Mouse (Mus musculus) forebrain, embryonic 14.5 days (tissue): Measurements from ENCODE around the gene Tmem232. TPM values are rescaled to one million over a fixed set of nuclear protein-coding genes. Genes with fewer than 3 reads are reported as not detected.

Source experiments
- ATAC-seq: fragments of 200-750 bp; cut with Nextera tagmentation; 2 replicates; pipeline ENCODE4 v1.8.0; 2017; ENCODE audit warnings: mild to moderate bottlenecking, moderate library complexity
- DNase-seq: peaks from one replicate; pipeline ENCODE4 v3.0.0-alpha.2; 2015; ENCODE audit warnings: low spot score
- H3K27ac ChIP-seq: fragments of 300-500 bp; sonication (generic); 2 replicates; pipeline ENCODE4 v1.5.1; 2014; ENCODE audit warnings: low read depth, mild to moderate bottlenecking, control low read depth, low read length, moderate library complexity
- H3K27me3 ChIP-seq: fragments of 300-500 bp; sonication (generic); replicated peaks from 2 replicates; pipeline ENCODE4 v1.6.1; 2014; ENCODE audit warnings: low read length, control low read depth, mixed read lengths; ENCODE audit not compliant: control insufficient read depth, insufficient read depth
- H3K36me3 ChIP-seq: fragments of 300-500 bp; sonication (generic); 2 replicates; pipeline ENCODE4 v1.6.1; 2014; ENCODE audit warnings: low read length, control low read depth; ENCODE audit not compliant: control insufficient read depth, insufficient read depth
- H3K4me1 ChIP-seq: fragments of 300-500 bp; sonication (generic); 2 replicates; pipeline ENCODE4 v1.6.1; 2014; ENCODE audit warnings: antibody characterized with exemption, low read length, control low read depth; ENCODE audit not compliant: control insufficient read depth, insufficient read depth
- H3K4me2 ChIP-seq: fragments of 300-500 bp; sonication (generic); 2 replicates; pipeline ENCODE4 v1.6.1; 2014; ENCODE audit warnings: mild to moderate bottlenecking, control low read depth, low read length
- H3K4me3 ChIP-seq: fragments of 300-500 bp; sonication (generic); 2 replicates; pipeline ENCODE4 v1.5.1; 2014; ENCODE audit warnings: low read depth, low read length, control low read depth
- H3K9ac ChIP-seq: fragments of 300-500 bp; sonication (generic); 2 replicates; pipeline ENCODE4 v1.6.1; 2014; ENCODE audit warnings: mild to moderate bottlenecking, low read length, control low read depth, moderate library complexity
- H3K9me3 ChIP-seq: fragments of 300-500 bp; sonication (generic); replicated peaks from 2 replicates; pipeline ENCODE4 v1.6.1; 2016; ENCODE audit warnings: low read length, control low read depth, mixed read lengths; ENCODE audit not compliant: control insufficient read depth
- WGBS: fragments of 180-500 bp; shearing (Covaris S2); extraction: QIAGEN DNeasy Blood & Tissue Kit; methylation state at CpG from one replicate; pipeline ENCODE4 v1.1.7; 2014; 5-methylcytosine and 5-hydroxymethylcytosine counted together
- polyA plus RNA-seq: library from polyadenylated mRNA; unstranded; fragments of >200 nt; fragmentation: Nextera tagmentation; extraction: Ambion mirVana; gene quantifications from 2 replicates; pipeline ENCODE4 v1.2.1, GENCODE M21; 2014

Tmem232 gene
- polyA plus RNA-seq, 1 experiment from 2014 or later = 0.30 TPM

GRCm38 (mm10) chr17:65340016-65340415 is 200.6 kb downstream of the Tmem232 start:
- Histone ChIP-seq H3K27me3 (no peaks in the 10 kb centered on the region), H3K4me3 (no peak overlapping the region), H3K9me3 (0 out of 2 replicates have a peak, but pooled peaks cover 2% of the 10 kb centered on the region), H3K36me3 (no peaks in the 10 kb centered on the region), H3K9ac (no peak overlapping the region), H3K4me1 (no peaks in the 10 kb centered on the region), H3K4me2 (no peak overlapping the region), H3K27ac (no peak overlapping the region)
- WGBS = 80% methylated on average over 4 of the region's 4 CpGs
- DNase-seq (no peak), ATAC-seq (no peak)

- ATAC-seq (no peak), DNase-seq (no peak)
- H3K4me2 ChIP-seq = no peak overlapping the region
- WGBS = 94% methylated on average over 8 of the region's 8 CpGs
- H3K4me3 ChIP-seq = no peak overlapping the region
- no peaks in the 10 kb centered on the region for H3K27me3 ChIP-seq
- no peak overlapping the region for H3K9ac ChIP-seq
- no peaks in the 10 kb centered on the region for H3K9me3 ChIP-seq
- H3K4me1 ChIP-seq = no peaks in the 10 kb centered on the region
- H3K36me3 ChIP-seq = no peaks in the 10 kb centered on the region
- H3K27ac ChIP-seq = no peak overlapping the region
Measured at GRCm38 (mm10) chr17:65330759-65331158, 209.8 kb downstream of the Tmem232 start.

GRCm38 (mm10) chr17:65325249-65325648 is 215.3 kb downstream of the Tmem232 start:
- 15% methylated on average over 2 of the region's 2 CpGs for WGBS
- H3K4me3 ChIP-seq = no peak overlapping the region
- H3K36me3 ChIP-seq = no peaks in the 10 kb centered on the region
- no peaks in the 10 kb centered on the region for H3K4me1 ChIP-seq
- H3K27me3 ChIP-seq = no peaks in the 10 kb centered on the region
- no peak overlapping the region for H3K4me2 ChIP-seq
- no peak overlapping the region for H3K9ac ChIP-seq
- H3K9me3 ChIP-seq = no peaks in the 10 kb centered on the region
- H3K27ac ChIP-seq = no peak overlapping the region
- DNase-seq = peak; percentile 56
- ATAC-seq = no peak

GRCm38 (mm10) chr17:65320623-65321022 is 220.0 kb downstream of the Tmem232 start:
- no peak for ATAC-seq
- Histone ChIP-seq H3K4me2 (no peak overlapping the region), H3K4me3 (no peak overlapping the region), H3K4me1 (no peaks in the 10 kb centered on the region), H3K36me3 (no peaks in the 10 kb centered on the region), H3K9me3 (no peaks in the 10 kb centered on the region), H3K9ac (no peak overlapping the region), H3K27ac (no peak overlapping the region), H3K27me3 (no peaks in the 10 kb centered on the region)
- DNase-seq = no peak
- 83% methylated on average over 6 of the region's 6 CpGs for WGBS

- no peak for DNase-seq
- H3K4me2 ChIP-seq = no peak overlapping the region
- H3K27ac ChIP-seq = no peak overlapping the region
- H3K27me3 ChIP-seq = no peaks in the 10 kb centered on the region
- H3K9ac ChIP-seq = no peak overlapping the region
- H3K4me3 ChIP-seq = no peak overlapping the region
- H3K4me1 ChIP-seq = no peaks in the 10 kb centered on the region
- no peaks in the 10 kb centered on the region for H3K9me3 ChIP-seq
- no peaks in the 10 kb centered on the region for H3K36me3 ChIP-seq
- no peak for ATAC-seq
Measured at GRCm38 (mm10) chr17:65299946-65300345, 240.6 kb downstream of the Tmem232 start.

GRCm38 (mm10) chr17:65297831-65298230 is 242.8 kb downstream of the Tmem232 start:
- H3K9ac ChIP-seq = no peak overlapping the region
- H3K4me2 ChIP-seq = no peak overlapping the region
- no peak overlapping the region for H3K27ac ChIP-seq
- no peaks in the 10 kb centered on the region for H3K36me3 ChIP-seq
- WGBS = 93% methylated on average over 5 of the region's 5 CpGs
- no peak for DNase-seq
- no peaks in the 10 kb centered on the region for H3K4me1 ChIP-seq
- no peaks in the 10 kb centered on the region for H3K9me3 ChIP-seq
- H3K4me3 ChIP-seq = no peak overlapping the region
- ATAC-seq = no peak
- H3K27me3 ChIP-seq = no peaks in the 10 kb centered on the region

GRCm38 (mm10) chr17:65252160-65252559 is 288.4 kb downstream of the Tmem232 start:
- ATAC-seq = peak; percentile 42; the same call in 1 of the 2 replicates
- 71% methylated on average over 2 of the region's 2 CpGs for WGBS
- Histone ChIP-seq H3K9me3 (no peaks in the 10 kb centered on the region), H3K27me3 (no peaks in the 10 kb centered on the region), H3K4me1 (no peaks in the 10 kb centered on the region), H3K27ac (no peak overlapping the region), H3K4me2 (no peak overlapping the region), H3K36me3 (no peaks in the 10 kb centered on the region), H3K9ac (no peak overlapping the region), H3K4me3 (no peak overlapping the region)
- DNase-seq = peak; percentile 51

GRCm38 (mm10) chr17:65250261-65250660 is 290.3 kb downstream of the Tmem232 start:
- Histone ChIP-seq H3K4me2 (no peak overlapping the region), H3K36me3 (no peaks in the 10 kb centered on the region), H3K9me3 (no peaks in the 10 kb centered on the region), H3K4me1 (no peaks in the 10 kb centered on the region), H3K4me3 (no peak overlapping the region), H3K9ac (no peak overlapping the region), H3K27me3 (no peaks in the 10 kb centered on the region), H3K27ac (no peak overlapping the region)
- no peak for DNase-seq
- ATAC-seq = no peak
- WGBS = 89% methylated on average over 8 of the region's 8 CpGs

GRCm38 (mm10) chr17:65243716-65244115 is 296.9 kb downstream of the Tmem232 start:
- Histone ChIP-seq H3K9ac (no peak overlapping the region), H3K27ac (no peak overlapping the region), H3K4me1 (no peaks in the 10 kb centered on the region), H3K4me2 (no peak overlapping the region), H3K9me3 (no peaks in the 10 kb centered on the region), H3K4me3 (no peak overlapping the region), H3K27me3 (no peaks in the 10 kb centered on the region), H3K36me3 (no peaks in the 10 kb centered on the region)
- peak; percentile 30 for DNase-seq
- 57% methylated on average over 5 of the region's 5 CpGs for WGBS
- ATAC-seq = no peak
